Mouse (Mus musculus) ES-E14 (cell line): ENCODE measurements around the gene Cdk19. TPM values are rescaled to one million over a fixed set of nuclear protein-coding genes. Genes with fewer than 3 reads are reported as not detected.

Source experiments
- DNase-seq: peaks from one replicate; pipeline ENCODE4 v3.0.0-alpha.2; 2013; ENCODE audit warnings: low read depth, low spot score
- H3K27ac ChIP-seq: 2 replicates; pipeline ENCODE4 v1.5.1; 2012; ENCODE audit warnings: low read depth, mild to moderate bottlenecking, low read length, moderate library complexity, mixed read lengths; ENCODE audit not compliant: poor library complexity, insufficient read depth, severe bottlenecking
- H3K36me3 ChIP-seq: 2 replicates; pipeline ENCODE4 v1.6.1; 2012; ENCODE audit warnings: mild to moderate bottlenecking, low read length, moderate library complexity, mixed read lengths; ENCODE audit not compliant: control insufficient read depth, poor library complexity, insufficient read depth, severe bottlenecking
- H3K4me1 ChIP-seq, 2 experiments: fragments of 150-350 bp in 1 of 2; sonication (generic) in 1 of 2; 2 replicates each; pipeline ENCODE4 v1.6.1; 2012; ENCODE audit warnings: low read length in 2 of 2, mild to moderate bottlenecking in 1 of 2, mixed read lengths in 1 of 2; ENCODE audit not compliant: control insufficient read depth in 2 of 2, insufficient read depth in 2 of 2, poor library complexity in 1 of 2
- H3K4me3 ChIP-seq, 2 experiments: fragments of 150-350 bp in 1 of 2; sonication (generic) in 1 of 2; 2 replicates each; pipeline ENCODE4 v1.5.1; 2012; ENCODE audit warnings: low read length in 2 of 2, low read depth in 1 of 2, mild to moderate bottlenecking in 1 of 2, mixed read lengths in 1 of 2; ENCODE audit not compliant: insufficient read depth in 1 of 2, poor library complexity in 1 of 2, severe bottlenecking in 1 of 2
- H3K9ac ChIP-seq: 2 replicates; pipeline ENCODE4 v1.6.1; 2012; ENCODE audit warnings: low read depth, mild to moderate bottlenecking, low read length, mixed read lengths; ENCODE audit not compliant: poor library complexity, insufficient read depth, severe bottlenecking
- H3K9me3 ChIP-seq: fragments of 150-350 bp; sonication (generic); 2 replicates; pipeline ENCODE4 v1.6.1; 2012; ENCODE audit warnings: low read depth, mild to moderate bottlenecking, low read length; ENCODE audit not compliant: control insufficient read depth, insufficient read depth
- CHD2 ChIP-seq: IDR thresholded peaks from 2 replicates; pipeline ENCODE4 v1.6.1; 2014; ENCODE audit warnings: mild to moderate bottlenecking, low read depth, low read length, inconsistent platforms
- HCFC1 ChIP-seq: IDR thresholded peaks from 2 replicates; pipeline ENCODE4 v1.6.1; 2012; ENCODE audit warnings: low read length, inconsistent platforms, borderline replicate concordance; ENCODE audit not compliant: insufficient read depth
- MAFK ChIP-seq: IDR thresholded peaks from 2 replicates; pipeline ENCODE4 v1.6.1; 2014; ENCODE audit warnings: mild to moderate bottlenecking, low read depth, low read length, inconsistent platforms; ENCODE audit not compliant: insufficient read depth
- ZC3H11A ChIP-seq: IDR thresholded peaks from 2 replicates; pipeline ENCODE4 v1.6.1; 2012; ENCODE audit warnings: low read depth, mild to moderate bottlenecking, inconsistent platforms, low read length, borderline replicate concordance
- ZNF384 ChIP-seq: IDR thresholded peaks from 2 replicates; pipeline ENCODE4 v1.6.1; 2012; ENCODE audit warnings: low read depth, low read length, inconsistent platforms
- in situ Hi-C, 2 experiments: fragments of 600-800 bp; cut with MboI; formaldehyde crosslinking; loops; one replicate each; pipeline ENCODE4 v1.15.1; 2025; ENCODE audit warnings: low sequenced_read_pairs in 2 of 2, inconsistent platforms in 1 of 2; ENCODE audit not compliant: unreplicated experiment in 2 of 2
- total RNA-seq: library from RNA; depleted of rRNA; stranded (reverse); fragments of 300-350 nt; gene quantifications from 2 replicates; pipeline ENCODE4 v1.2.3, GENCODE M21; 2012

Gene Cdk19
- total RNA-seq, 1 experiment, result 6.4 TPM

DNA sequence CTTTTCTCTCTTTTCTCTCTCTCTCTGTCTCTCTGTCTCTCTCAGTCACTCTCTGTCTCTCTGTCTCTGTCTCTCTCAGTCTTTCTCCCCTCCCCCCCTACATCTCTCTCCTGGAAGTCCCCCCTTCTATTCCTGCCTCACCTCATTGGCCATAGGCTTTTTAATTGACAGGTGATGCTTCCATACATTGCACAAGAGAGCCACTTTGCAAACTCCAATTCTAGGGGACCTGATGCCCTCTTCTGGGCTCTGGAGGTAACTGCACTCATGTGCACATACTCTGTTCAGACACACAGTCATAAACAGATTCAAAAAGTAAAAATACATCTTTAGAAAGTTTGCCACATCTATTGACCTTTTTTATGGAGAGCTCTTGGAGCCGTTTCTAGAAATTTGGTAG lies 9.1 kb upstream of the Cdk19 start:
- Histone ChIP-seq H3K9me3 (no peaks in the 10 kb centered on the region), H3K4me1 (peaks cover 2 to 4% of the 10 kb centered on the region in 2 experiments; a peak in 1 of 4 replicates), H3K9ac (no peak overlapping the region), H3K4me3 (no peak overlapping the region), H3K27ac (no peak overlapping the region), H3K36me3 (no peaks in the 10 kb centered on the region)
- in situ Hi-C loops, result no loop called here
- TF ChIP-seq CHD2 (peak; percentile 54; the same call in 1 of the 2 replicates), ZC3H11A (peak; percentile 29; the same call in 1 of the 2 replicates), HCFC1 (no peak)
- DNase-seq, result no peak

DNA sequence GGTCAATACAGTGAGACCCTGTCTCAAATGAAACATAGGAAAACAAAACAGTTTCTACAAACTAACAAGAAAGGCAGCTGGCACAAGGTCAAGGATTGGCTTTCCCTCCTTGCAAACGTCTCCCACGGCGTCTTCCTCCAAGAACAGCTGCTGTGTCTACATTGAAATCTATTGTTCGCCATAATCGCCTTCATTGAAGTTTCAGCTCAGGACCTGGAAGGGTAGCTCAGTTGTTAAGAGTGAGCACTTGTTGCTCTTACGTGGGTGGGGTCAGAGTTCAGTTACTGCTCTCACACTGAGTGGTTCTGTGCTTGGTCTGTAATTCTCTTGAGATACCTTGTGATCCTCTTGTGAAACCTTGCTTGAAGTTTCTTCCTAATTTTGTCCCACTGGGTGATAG lies 6.5 kb upstream of the Cdk19 start:
- H3K9ac ChIP-seq, result no peak overlapping the region
- TF ChIP-seq MAFK (no peak), ZNF384 (no peak), ZC3H11A (no peak), HCFC1 (no peak), CHD2 (no peak)
- peaks cover 2 to 4% of the 10 kb centered on the region in 2 experiments; a peak in 1 of 4 replicates for H3K4me1 ChIP-seq
- no peaks in the 10 kb centered on the region for H3K36me3 ChIP-seq
- H3K4me3 ChIP-seq, result no peak overlapping the region
- H3K9me3 ChIP-seq, result no peaks in the 10 kb centered on the region
- no peak for DNase-seq
- in situ Hi-C loops, result no loop called here
- H3K27ac ChIP-seq, result no peak overlapping the region

DNA sequence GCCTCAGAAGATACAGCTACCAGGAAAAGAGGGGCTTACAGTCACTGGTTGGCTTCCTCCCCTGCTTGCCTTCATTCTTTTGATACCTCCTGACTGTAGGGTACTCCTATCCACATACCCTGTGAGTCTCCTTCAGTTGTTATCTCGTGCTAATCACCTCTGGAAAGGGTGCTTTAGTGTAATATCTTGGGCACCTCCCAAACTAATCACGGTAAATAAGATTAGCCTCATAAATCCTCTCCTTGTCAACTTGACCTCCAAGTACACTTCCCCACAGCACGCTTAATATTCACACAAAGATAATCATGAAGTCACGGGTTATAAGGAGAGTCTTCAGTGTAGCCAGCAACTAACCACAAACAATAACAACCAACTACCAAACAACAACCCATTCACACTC lies 2.7 kb downstream of the Cdk19 start:
- Histone ChIP-seq H3K4me1 (0 out of 4 replicates have a peak, but pooled peaks cover 0 to 3% of the 10 kb centered on the region in 2 experiments), H3K4me3 (no peak overlapping the region), H3K9me3 (no peaks in the 10 kb centered on the region), H3K36me3 (no peaks in the 10 kb centered on the region), H3K9ac (no peak overlapping the region), H3K27ac (no peak overlapping the region)
- no peak for DNase-seq
- TF ChIP-seq HCFC1, result no peak
- no peak for TF ChIP-seq MAFK
- no peak for TF ChIP-seq ZNF384
- no peak for TF ChIP-seq CHD2
- no peak for TF ChIP-seq ZC3H11A
- in situ Hi-C loops, result no loop called here

DNA sequence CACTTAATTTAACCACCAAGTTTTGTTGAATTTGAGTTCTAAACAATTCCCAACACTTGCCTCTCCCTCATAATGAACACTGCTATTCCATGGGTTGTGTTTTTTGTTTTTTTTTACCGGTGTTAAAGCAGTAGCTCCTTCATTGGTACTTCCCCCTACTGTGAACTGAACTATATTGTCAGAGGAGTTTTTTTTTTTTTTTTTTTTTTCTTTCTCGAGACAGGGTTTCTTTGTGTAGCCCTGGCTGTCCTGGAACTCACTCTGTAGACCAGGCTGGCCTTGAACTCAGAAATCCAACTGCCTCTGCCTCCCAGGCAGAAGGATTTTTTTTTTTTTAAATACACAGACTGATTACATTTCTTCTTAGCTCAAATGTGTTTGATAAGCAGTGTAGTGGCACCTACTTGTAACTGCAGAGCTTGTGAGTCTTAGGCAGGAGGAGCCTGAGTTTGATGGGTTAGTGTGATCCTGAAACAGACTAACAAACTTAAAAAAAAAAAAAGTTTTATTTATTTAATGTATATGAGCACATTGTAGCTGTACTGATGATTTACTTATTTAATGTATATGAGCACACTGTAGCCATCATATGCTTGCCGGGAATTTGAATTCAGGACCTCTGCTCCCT lies 7.5 kb downstream of the Cdk19 start:
- DNase-seq, result no peak
- Histone ChIP-seq H3K9me3 (no peaks in the 10 kb centered on the region), H3K4me1 (peaks cover 0 to 3% of the 10 kb centered on the region in 2 experiments; a peak in 1 of 4 replicates), H3K27ac (no peak overlapping the region), H3K36me3 (no peaks in the 10 kb centered on the region), H3K4me3 (no peak overlapping the region), H3K9ac (no peak overlapping the region)
- in situ Hi-C loops, result no loop called here
- TF ChIP-seq MAFK (no peak), ZNF384 (0 out of 2 replicates have a peak, but pooled peaks have one; percentile 18)

DNA sequence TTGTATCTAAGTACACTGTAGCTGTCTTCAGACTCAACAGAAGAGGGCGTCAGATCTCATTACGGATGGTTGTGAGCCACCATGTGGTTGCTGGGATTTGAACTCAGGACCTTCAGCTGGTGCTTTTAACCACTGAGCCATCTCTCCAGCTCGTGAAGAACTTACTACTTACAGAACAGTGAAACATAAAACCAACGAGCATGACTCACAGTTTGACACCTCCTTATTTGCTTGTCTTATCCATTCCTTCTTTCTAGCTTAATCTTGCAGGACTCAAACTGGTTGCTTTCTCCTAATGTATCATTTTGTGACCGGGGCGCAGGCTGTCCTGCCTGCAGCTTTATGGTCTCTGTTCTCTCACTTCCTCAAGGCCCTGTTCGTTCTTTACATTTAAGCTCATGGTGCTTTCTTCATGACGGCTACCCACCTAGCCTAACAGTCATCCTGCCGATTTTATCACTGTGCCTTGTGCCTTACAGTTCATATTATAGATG lies 8.1 kb downstream of the Cdk19 start:
- H3K9me3 ChIP-seq, result no peaks in the 10 kb centered on the region
- peaks cover 0 to 3% of the 10 kb centered on the region in 2 experiments; a peak in 1 of 4 replicates for H3K4me1 ChIP-seq
- H3K27ac ChIP-seq, result no peak overlapping the region
- in situ Hi-C loops, result no loop called here
- TF ChIP-seq ZNF384 (no peak), MAFK (no peak), ZC3H11A (no peak), HCFC1 (no peak), CHD2 (no peak)
- peak overlapping the region in 1 of 2 experiments; percentile 97; a peak in 2 of 4 replicates for H3K4me3 ChIP-seq
- no peak overlapping the region for H3K9ac ChIP-seq
- DNase-seq, result no peak
- no peaks in the 10 kb centered on the region for H3K36me3 ChIP-seq
